Mouse (Mus musculus) heart, embryonic 11.5 days (tissue): ENCODE results near the gene Cox8b. TPM values are rescaled to one million over a fixed set of nuclear protein-coding genes. Genes with fewer than 3 reads are reported as not detected.

Experiments
- ATAC-seq: fragments of 200-750 bp; cut with Nextera tagmentation; replicated peaks from 2 replicates; pipeline ENCODE4 v1.8.0; 2017; ENCODE audit warnings: moderate library complexity; ENCODE audit not compliant: insufficient number of reproducible peaks, low FRiP score, low TSS enrichment
- H3K27ac ChIP-seq: fragments of 300-500 bp; sonication (generic); 2 replicates; pipeline ENCODE4 v1.5.1; 2014; ENCODE audit warnings: mild to moderate bottlenecking, low read depth, low read length
- H3K27me3 ChIP-seq: fragments of 300-500 bp; sonication (generic); 2 replicates; pipeline ENCODE4 v1.6.1; 2014; ENCODE audit warnings: mild to moderate bottlenecking, low read length, mixed read lengths; ENCODE audit not compliant: control insufficient read depth, insufficient read depth
- H3K36me3 ChIP-seq: fragments of 300-500 bp; sonication (generic); 2 replicates; pipeline ENCODE4 v1.6.1; 2014; ENCODE audit warnings: mild to moderate bottlenecking, low read length, moderate library complexity, mixed read lengths; ENCODE audit not compliant: control insufficient read depth, insufficient read depth
- H3K4me1 ChIP-seq: fragments of 300-500 bp; sonication (generic); 2 replicates; pipeline ENCODE4 v1.6.1; 2014; ENCODE audit warnings: low read length; ENCODE audit not compliant: control insufficient read depth, insufficient read depth
- H3K4me2 ChIP-seq: fragments of 300-500 bp; sonication (generic); 2 replicates; pipeline ENCODE4 v1.6.1; 2014; ENCODE audit warnings: mild to moderate bottlenecking, moderate library complexity
- H3K4me3 ChIP-seq: fragments of 300-500 bp; sonication (generic); 2 replicates; pipeline ENCODE4 v1.5.1; 2014; ENCODE audit warnings: low read depth, low read length
- H3K9ac ChIP-seq: fragments of 300-500 bp; sonication (generic); 2 replicates; pipeline ENCODE4 v1.6.1; 2014; ENCODE audit warnings: mild to moderate bottlenecking, low read depth, low read length, moderate library complexity
- H3K9me3 ChIP-seq: fragments of 300-500 bp; sonication (generic); replicated peaks from 2 replicates; pipeline ENCODE4 v1.6.1; 2016; ENCODE audit warnings: low read length; ENCODE audit not compliant: control insufficient read depth
- WGBS: fragments of 180-500 bp; shearing (Covaris S2); extraction: QIAGEN DNeasy Blood & Tissue Kit; methylation state at CpG from one replicate; pipeline ENCODE4 v1.1.7; 2014; ENCODE audit not compliant: insufficient replicate concordance; 5-methylcytosine and 5-hydroxymethylcytosine counted together
- polyA plus RNA-seq: library from polyadenylated mRNA; unstranded; fragments of >200 nt; fragmentation: Nextera tagmentation; extraction: Ambion mirVana; gene quantifications from 2 replicates; pipeline ENCODE4 v1.2.1, GENCODE M21; 2014

The Cox8b gene
- polyA plus RNA-seq, 1 experiment from 2014 or later = 69.2 TPM

DNA sequence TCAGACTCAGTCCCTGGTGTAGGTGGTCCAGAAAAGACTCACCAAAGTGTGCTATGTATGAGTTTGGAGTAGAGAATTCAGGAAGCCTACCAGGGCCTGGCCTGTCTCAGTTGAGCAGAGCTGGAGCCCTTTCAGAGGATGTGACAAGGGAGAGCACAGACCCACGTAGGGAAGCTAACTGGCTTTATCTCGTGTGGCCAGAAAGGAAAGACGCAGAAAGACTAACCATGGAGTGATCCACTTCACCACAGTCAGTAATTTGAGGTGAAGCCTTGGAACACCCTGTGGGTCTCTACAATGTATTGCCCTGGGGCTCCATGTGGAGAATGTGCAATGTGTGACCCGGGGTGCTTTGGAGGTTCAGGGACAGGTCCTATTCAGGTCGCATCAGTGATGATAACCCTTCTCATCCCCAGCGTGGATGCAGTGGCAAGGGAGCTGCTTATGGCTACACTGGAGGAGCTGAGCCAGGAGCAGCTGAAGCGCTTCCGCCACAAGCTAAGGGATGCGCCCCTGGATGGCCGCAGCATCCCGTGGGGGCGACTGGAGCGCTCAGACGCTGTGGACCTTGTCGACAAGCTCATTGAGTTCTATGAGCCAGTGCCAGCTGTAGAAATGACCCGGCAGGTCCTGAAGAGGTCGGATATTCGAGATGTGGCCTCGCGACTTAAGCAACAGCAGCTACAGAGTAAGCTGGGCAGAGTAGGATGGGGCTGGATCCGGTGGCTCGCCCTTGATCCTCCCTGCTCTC lies 21.2 kb upstream of the Cox8b start:
- H3K4me3 ChIP-seq = no peak overlapping the region
- H3K36me3 ChIP-seq = no peaks in the 10 kb centered on the region
- no peak overlapping the region for H3K9ac ChIP-seq
- no peak overlapping the region for H3K4me2 ChIP-seq
- H3K4me1 ChIP-seq = peaks cover 7% of the 10 kb centered on the region; the same call in 1 of the 2 replicates
- WGBS = 23% methylated on average over 22 of the region's 22 CpGs
- H3K27ac ChIP-seq = no peak overlapping the region
- no peaks in the 10 kb centered on the region for H3K9me3 ChIP-seq
- ATAC-seq = no peak
- H3K27me3 ChIP-seq = peaks cover 80% of the 10 kb centered on the region

DNA sequence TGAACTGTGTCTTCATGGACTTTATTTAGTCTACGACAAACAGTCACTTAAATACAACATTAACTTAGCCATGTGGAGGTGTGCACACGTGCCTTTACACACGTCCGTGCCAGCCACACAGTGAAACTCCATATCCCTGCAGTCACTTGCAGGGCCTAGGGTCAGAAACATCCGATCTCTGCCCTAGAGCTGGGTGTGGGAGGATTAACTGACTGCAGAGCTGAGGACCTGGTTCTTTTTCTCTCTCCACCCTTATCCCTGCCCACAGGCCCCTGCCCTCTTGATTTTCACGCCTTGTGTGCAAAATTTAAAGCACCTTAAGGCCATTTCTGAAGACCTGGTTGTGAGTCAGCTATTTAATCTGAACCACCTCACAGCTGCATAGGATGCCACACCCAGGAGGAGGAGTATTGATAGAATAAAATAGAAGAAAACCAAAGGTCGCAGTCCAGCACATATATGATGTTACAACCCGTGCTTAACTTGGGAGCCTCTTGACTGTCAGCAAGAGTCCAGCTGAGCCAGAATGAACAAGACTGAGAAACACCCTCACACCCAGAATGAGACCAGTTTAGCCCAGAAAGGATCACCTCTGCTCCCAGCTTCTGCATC lies 20.3 kb upstream of the Cox8b start, which contains the start of gene Nlrp6:
Nlrp6 (plus strand) TSS at position 485 of the 612 bp plus-strand sequence.
- 73% methylated on average over 8 of the region's 8 CpGs for WGBS
- Histone ChIP-seq H3K36me3 (no peaks in the 10 kb centered on the region), H3K9ac (no peak within 1 kb of the TSS), H3K4me3 (no peak within 1 kb of the TSS), H3K9me3 (no peaks in the 10 kb centered on the region), H3K27me3 (peaks cover 76% of the 10 kb centered on the region), H3K27ac (no peak within 1 kb of the TSS), H3K4me2 (no peak within 1 kb of the TSS), H3K4me1 (peaks cover 7% of the 10 kb centered on the region; the same call in 1 of the 2 replicates)
- ATAC-seq = no peak

DNA sequence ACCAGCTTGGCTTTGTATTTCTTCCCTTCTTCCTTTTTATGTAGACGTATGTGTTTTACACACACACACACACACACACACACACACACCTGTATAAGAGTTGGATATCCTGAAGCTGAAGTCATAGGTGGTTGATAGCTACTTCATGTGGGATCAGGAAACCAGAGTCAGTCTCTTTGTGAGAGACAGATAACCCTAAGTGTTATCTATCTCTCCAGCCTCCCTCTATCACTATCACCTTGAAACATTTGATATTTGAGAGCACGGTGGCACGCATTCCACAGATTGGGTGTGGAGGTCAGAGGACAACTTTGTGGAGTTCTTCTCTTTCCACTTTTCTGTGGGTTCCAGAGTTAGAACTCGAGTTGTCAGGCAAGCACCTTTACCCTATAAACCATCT lies 19.7 kb upstream of the Cox8b start:
- peaks cover 7% of the 10 kb centered on the region; the same call in 1 of the 2 replicates for H3K4me1 ChIP-seq
- no peaks in the 10 kb centered on the region for H3K36me3 ChIP-seq
- no peak for ATAC-seq
- no peaks in the 10 kb centered on the region for H3K9me3 ChIP-seq
- H3K27me3 ChIP-seq = peaks cover 70% of the 10 kb centered on the region
- WGBS = 34% methylated on average over 4 of the region's 4 CpGs
- H3K4me3 ChIP-seq = no peak overlapping the region
- H3K9ac ChIP-seq = no peak overlapping the region
- no peak overlapping the region for H3K27ac ChIP-seq
- H3K4me2 ChIP-seq = no peak overlapping the region

DNA sequence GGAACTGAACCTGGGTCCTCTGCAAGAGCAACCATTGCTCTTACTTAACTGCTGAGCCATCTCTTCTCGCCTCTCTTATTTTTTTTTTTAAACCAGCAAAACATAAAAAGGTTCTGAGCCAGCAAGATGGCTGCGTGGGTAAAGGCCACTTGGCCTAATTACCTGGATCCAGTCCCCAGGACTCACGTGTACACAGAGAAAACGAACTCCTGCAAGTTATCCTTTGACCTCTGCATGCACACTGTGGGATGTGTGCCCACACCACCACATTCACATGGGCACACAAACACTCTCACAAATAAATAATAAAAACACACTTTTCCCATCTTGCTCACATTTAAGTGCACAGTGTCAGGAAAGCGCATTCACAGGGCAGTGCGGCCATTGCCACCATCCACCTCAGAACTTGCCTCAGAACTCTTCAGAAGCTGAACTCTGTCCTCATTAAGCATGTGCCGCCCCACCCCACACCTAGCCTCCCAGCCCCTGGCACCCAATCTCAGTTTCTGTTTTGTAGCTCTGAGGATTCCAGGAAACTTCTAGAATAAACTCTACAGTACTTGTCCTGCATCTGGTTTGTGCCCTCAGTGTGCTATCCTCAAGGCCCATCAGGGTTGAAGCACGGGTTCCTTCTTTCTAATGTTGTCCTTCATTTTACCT lies 13.9 kb upstream of the Cox8b start:
- Histone ChIP-seq H3K4me2 (no peak overlapping the region), H3K36me3 (no peaks in the 10 kb centered on the region), H3K27ac (no peak overlapping the region), H3K27me3 (peaks cover 15% of the 10 kb centered on the region), H3K4me3 (no peak overlapping the region), H3K9ac (no peak overlapping the region), H3K9me3 (no peaks in the 10 kb centered on the region), H3K4me1 (no peaks in the 10 kb centered on the region)
- ATAC-seq = no peak
- 72% methylated on average over 8 of the region's 8 CpGs for WGBS

DNA sequence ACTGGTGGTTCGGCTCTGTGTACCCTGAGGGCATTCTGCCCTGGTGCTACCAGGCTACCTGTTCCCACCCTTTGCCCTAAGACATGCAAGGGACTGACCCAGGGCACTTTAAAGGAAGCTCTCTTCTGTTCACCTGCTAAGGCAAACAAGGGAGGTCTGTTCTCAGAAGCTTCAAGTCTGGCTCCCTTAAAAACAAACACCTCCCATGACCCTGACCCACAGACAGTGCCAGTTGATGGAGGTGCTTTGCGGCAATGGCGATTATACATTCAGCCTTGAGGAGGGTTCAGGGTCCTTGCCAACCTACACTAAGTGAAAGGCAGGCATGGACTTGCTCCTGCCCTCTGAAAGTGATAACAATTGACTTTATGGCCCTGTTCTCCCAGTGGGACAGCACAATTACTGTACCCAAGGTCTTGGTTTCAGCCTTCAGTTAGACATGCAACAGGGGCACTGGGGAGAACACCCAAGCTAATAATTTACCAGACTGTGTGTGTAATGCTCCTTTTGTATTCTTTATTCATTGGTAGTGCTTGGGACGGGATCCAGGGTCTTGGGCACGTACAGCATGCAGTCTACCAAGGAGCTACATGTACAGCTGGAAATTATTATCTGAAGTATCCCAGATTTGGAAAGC lies 12.7 kb upstream of the Cox8b start:
- Histone ChIP-seq H3K27me3 (peaks cover 6% of the 10 kb centered on the region; the same call in 1 of the 2 replicates), H3K36me3 (no peaks in the 10 kb centered on the region), H3K9ac (no peak overlapping the region), H3K9me3 (no peaks in the 10 kb centered on the region), H3K4me3 (no peak overlapping the region), H3K4me1 (no peaks in the 10 kb centered on the region), H3K4me2 (no peak overlapping the region), H3K27ac (no peak overlapping the region)
- WGBS = 65% methylated on average over 5 of the region's 5 CpGs
- ATAC-seq = no peak

DNA sequence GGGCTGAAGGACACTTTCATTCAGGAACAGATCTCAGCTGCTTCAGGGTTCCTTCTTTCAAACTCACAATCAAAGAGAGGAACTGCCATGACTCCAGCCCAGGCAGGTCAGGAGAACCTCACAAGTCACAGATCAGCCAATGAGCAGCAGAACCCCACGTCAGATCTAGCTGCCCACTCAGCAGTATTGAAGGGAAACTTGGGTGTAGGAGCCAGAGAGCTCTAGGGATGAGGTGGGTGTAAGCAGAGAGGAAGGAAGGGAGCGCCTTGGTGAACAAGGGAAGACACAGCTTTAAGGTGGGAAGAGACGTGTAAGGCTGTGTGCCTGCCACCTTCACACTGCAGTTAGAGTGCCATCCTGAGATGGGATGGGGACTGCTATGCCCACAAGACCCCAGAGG lies 12.0 kb upstream of the Cox8b start:
- Histone ChIP-seq H3K4me1 (no peaks in the 10 kb centered on the region), H3K4me3 (no peak overlapping the region), H3K27me3 (0 out of 2 replicates have a peak, but pooled peaks cover 3% of the 10 kb centered on the region), H3K9me3 (no peaks in the 10 kb centered on the region), H3K9ac (no peak overlapping the region), H3K36me3 (no peaks in the 10 kb centered on the region), H3K27ac (no peak overlapping the region), H3K4me2 (no peak overlapping the region)
- no peak for ATAC-seq
- WGBS = 65% methylated on average over 3 of the region's 3 CpGs

DNA sequence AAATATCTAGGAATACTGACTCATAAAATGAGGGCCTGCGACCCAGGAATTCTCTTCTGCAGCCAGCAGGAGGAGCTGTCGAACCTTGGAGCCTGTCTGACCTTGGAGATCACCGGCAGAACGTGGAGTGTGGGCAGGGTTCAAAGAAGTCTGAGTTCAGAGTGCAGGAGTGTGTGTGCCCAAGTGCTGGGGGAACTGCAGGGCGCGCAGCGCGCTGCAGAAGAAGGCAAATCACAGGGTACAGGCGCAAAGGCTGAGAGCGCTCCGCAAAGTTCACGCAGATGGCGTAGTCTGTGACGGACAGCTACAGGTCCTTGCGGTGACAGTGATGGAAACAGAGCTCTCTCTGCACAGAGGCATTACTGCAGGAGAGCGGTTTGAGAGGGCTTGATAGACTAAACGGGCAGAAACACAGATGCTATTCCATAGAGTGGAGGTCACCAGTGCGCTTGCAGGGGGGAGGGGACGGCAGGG lies 8.4 kb upstream of the Cox8b start:
- Histone ChIP-seq H3K4me1 (no peaks in the 10 kb centered on the region), H3K4me2 (peak overlapping the region; percentile 75), H3K36me3 (no peaks in the 10 kb centered on the region), H3K27ac (no peak overlapping the region), H3K27me3 (0 out of 2 replicates have a peak, but pooled peaks cover 2% of the 10 kb centered on the region), H3K9me3 (no peaks in the 10 kb centered on the region), H3K4me3 (peak overlapping the region; percentile 37), H3K9ac (peak overlapping the region; percentile 30; the same call in 1 of the 2 replicates)
- under 1% methylated on average over 19 of the region's 19 CpGs for WGBS
- ATAC-seq = peak; percentile 36; the same call in 1 of the 2 replicates

DNA sequence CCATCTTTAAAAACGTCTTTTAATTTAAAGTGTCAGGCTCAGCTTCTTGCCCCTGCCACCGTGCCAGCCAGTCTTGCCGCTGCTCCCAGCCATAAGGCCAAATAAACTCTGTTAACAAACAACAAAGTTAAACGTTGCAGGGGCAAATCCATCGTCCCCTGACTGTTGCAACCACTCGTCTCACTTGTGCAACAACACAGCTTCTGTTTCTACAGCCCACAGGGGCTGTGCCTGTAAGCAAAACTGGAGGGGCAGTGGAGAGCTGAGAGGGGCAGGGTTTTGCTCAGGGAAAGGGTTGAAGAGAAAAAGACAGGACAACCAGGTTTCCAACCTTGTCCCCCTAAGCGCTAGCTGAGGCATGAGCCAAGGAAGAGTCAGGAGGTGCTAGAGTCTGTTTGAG lies 7.9 kb upstream of the Cox8b start:
- Histone ChIP-seq H3K4me2 (no peak overlapping the region; the same call in 1 of the 2 replicates), H3K9me3 (no peaks in the 10 kb centered on the region), H3K9ac (no peak overlapping the region), H3K4me3 (no peak overlapping the region), H3K36me3 (no peaks in the 10 kb centered on the region), H3K27me3 (0 out of 2 replicates have a peak, but pooled peaks cover 2% of the 10 kb centered on the region), H3K4me1 (no peaks in the 10 kb centered on the region), H3K27ac (no peak overlapping the region)
- WGBS = 49% methylated on average over 7 of the region's 7 CpGs
- ATAC-seq = no peak
